Comparison of ENCODE assay signal across 14 mouse cellular contexts in the genomic region with DNA sequence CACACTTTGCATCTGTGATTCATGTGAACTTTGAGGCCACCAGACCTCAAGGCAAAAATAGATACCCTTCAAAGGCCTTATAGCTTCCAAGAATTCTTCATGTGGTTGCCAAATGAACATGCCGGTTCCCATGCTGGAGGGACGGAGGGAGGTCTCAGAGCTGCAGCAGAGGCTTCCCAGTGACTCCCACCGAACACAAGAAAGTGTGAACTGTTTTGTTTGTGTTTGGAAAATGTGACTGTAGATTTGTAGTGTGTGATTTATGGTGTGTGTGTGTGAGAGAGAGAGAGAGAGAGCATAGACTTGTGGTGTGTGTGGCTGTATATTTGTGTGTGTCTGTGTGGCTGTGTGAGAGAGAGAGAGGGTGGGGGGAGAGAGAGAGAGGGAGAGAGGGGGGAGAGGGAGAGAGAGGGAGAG.
DNase-seq lines count a peak whose midpoint lies in the region; ATAC-seq and TF ChIP-seq lines count a peak whose summit lies in the region.
"Had no signal": no experiment of that assay in that cellular context is flagged by ENCODE, and none has a peak within 500 bp of the region (broad histone marks: within the 10 kb centered on the region; RNA-seq: fewer than 3 reads in every experiment).

No protein-coding gene starts in this region.

- DNase-seq in cerebellum, postnatal 25 days: peak; percentile 42 to 50
- no peak for DNase-seq in cerebellum, adult 11-12 months
- peak; percentile 78 for DNase-seq in lung, embryonic 14.5 days
- DNase-seq in lung, postnatal 25 days (ENCODE audit: low spot score): no peak
- peak; percentile 23 for DNase-seq in heart, adult 8-10 months (ENCODE audit: low spot score)
- peak; percentile 7 for DNase-seq in induced T-regulatory cell, adult 2 months (ENCODE audit: low read depth)
- no peak for DNase-seq in testis, postnatal 14 days (ENCODE audit: low spot score)
- DNase-seq in adrenal gland, postnatal 36 days: no peak
- DNase-seq: B cell, adult 2 months; kidney, adult 2 months; layer of hippocampus, adult 9-11 months; right cerebral cortex, postnatal 4 days; thymus, postnatal 4 days had no signal

- ATAC-seq in lung, embryonic 14.5 days (ENCODE audit: insufficient read depth): peak; percentile 90

- WGBS in lung, embryonic 14.5 days: 38% methylated on average over 3 of the region's 3 CpGs

- H3K36me3 ChIP-seq in lung, embryonic 14.5 days (ENCODE audit: insufficient read depth): no peaks in the 10 kb centered on the region
- H3K36me3 ChIP-seq: stomach, embryonic 15.5 days had no signal

- H3K27ac ChIP-seq in lung, embryonic 14.5 days (ENCODE audit: low read depth): 0 out of 2 replicates have a peak overlapping the region, but pooled peaks have one; percentile 11
- H3K27ac ChIP-seq: stomach, embryonic 15.5 days had no signal

- H3K4me2 ChIP-seq in lung, embryonic 14.5 days: no peak overlapping the region
- H3K4me2 ChIP-seq: stomach, embryonic 15.5 days had no signal

- H3K9ac ChIP-seq in lung, embryonic 14.5 days: no peak overlapping the region
- H3K9ac ChIP-seq: stomach, embryonic 15.5 days had no signal

- H3K9me3 ChIP-seq in lung, embryonic 14.5 days (ENCODE audit: low read depth, low read length): no peaks in the 10 kb centered on the region
- H3K9me3 ChIP-seq: stomach, embryonic 15.5 days had no signal

- H3K4me3 ChIP-seq in lung, embryonic 14.5 days (ENCODE audit: low read depth, low read length): no peak overlapping the region
- H3K4me3 ChIP-seq: stomach, embryonic 15.5 days had no signal

- no peak for TF ChIP-seq CTCF in lung, embryonic 14.5 days (IDR thresholded peaks at IDR 0.05; ENCODE audit: low read depth)

- H3K27me3 ChIP-seq in lung, embryonic 14.5 days (ENCODE audit: insufficient read depth, low read length): no peaks in the 10 kb centered on the region
- H3K27me3 ChIP-seq: stomach, embryonic 15.5 days had no signal

- H3K4me1 ChIP-seq in lung, embryonic 14.5 days (ENCODE audit: insufficient read depth): no peaks in the 10 kb centered on the region
- H3K4me1 ChIP-seq: stomach, embryonic 15.5 days had no signal

Comparison
In these comparisons a context has a peak if more than half of its experiments do, and no peak if none do; other contexts are left out.
1. DNase-seq: peak in cerebellum, postnatal 25 days (2 of 2), lung, embryonic 14.5 days (single experiment), heart, adult 8-10 months (single experiment) and induced T-regulatory cell, adult 2 months (single experiment); none in cerebellum, adult 11-12 months (single experiment), lung, postnatal 25 days (single experiment), testis, postnatal 14 days (single experiment) and adrenal gland, postnatal 36 days (0 of 2).